Mouse (Mus musculus): ENCODE measurements around the gene Nubp2.

Nubp2 gene

DNA sequence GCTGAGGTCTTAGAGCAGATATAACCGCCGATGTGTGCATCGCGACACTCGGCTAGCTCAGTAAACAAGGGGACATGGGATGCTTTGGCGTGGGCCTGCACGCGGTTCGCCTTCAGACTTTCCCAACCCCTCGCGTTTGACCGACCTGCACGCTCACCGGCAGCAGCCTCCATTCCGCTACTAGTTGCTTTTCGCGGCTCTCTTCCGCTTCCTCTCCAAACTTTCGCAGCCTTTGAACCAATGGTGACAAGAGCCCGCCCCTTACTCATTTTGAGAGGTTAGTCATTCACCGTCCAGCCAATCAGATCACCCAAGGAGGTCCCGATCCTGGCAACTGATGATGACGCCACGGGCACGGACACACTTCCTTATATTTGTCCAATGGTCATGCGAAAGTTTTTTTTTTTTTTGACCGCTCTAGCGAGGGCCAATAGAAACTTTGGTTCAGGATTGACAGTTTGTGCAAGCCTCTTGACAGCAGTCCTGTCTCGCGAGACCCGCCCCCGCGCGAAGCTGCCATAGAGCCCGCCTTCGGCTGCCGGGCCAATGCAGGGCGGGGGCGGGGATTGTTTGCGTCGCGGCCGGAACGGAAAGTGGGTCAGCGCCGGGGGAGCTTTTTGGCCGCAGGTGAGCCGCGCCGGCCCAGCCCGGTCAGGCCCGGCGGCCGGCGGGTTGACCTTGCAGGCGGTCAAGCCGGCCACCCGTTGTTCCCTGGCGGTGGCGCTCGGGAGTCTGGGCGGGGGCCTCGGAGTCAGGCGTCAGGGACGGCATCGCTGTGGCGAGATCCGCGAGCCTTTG, at the start of gene Nubp2, which contains the start of gene Spsb3:
TSS of gene Nubp2 (minus strand) at position 216 of the 798 bp plus-strand sequence.
TSS of gene Spsb3 (plus strand) at position 510 of the 798 bp plus-strand sequence.
- peak; percentile 97 to 99 for DNase-seq (ENCODE audit: low spot score in 2 of 2)

- DNase-seq (ENCODE audit: low spot score in 2 of 2), result no peak
Observed at GRCm38 (mm10) chr17:24935666-24936065, 49.5 kb upstream of the Nubp2 start.

GRCm38 (mm10) chr17:24934926-24935325, 48.8 kb upstream of the Nubp2 start:
- no peak for DNase-seq (ENCODE audit: low spot score in 2 of 2)

DNA sequence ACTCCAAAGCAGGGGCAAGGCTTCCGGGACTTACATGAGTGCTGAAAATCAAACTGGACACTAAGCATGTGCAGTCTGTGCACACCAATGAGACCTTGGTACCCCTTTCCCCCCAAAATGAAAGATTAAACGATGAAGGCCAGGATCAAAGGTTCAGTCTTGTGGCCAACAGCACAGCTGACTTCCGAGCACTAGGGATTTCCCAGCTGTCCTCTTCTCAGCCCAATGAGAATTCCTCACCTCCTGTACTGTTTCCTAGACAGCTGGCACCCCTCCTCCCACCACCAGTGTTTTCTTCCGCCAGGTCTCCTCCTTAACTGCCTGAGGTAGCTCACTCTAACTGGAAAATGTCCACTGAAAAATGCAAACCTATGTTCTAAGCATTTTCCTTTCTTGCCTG, 47.0 kb upstream of the Nubp2 start:
- DNase-seq (ENCODE audit: low spot score in 2 of 2), result no peak

DNA sequence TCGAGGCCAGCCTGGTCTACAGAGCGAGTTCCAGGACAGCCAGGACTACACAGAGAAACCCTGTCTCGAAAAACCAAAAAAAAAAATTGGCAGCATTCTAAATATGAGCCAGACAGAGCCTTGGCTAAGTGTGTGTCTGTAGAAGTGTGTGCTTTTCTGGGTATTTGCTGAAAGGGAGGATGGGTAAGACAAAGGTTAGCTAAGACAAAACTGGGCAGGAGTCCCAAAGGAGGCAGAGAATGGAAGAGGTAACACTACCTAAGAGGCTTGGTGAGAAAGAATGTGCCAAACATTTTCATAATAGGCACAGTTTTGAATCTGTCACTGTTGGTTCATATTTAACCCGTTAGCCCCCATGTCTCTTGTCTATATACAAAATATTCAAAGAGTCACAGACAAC, 46.3 kb upstream of the Nubp2 start:
- DNase-seq (ENCODE audit: low spot score in 2 of 2), result no peak

DNA sequence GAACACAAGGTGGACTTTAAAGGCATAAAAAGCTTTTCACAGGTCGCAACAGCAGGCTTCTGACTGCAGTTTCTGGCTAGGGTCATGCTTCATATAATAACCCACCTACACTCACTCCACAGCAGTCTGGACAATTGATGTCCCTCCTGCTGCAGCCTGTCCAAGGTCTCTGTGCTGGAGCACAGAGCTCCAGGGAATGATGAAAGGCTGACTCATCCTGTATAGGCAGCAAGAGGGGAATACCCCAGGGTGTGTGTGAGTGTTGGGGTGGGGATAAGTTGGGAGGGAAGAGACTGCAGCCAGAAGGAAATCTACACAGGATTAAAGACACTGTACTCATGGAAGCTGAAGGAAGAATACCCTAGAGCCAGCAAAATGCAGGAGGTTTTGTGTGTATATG, 43.4 kb upstream of the Nubp2 start:
- DNase-seq (ENCODE audit: low spot score in 2 of 2), result no peak

DNA sequence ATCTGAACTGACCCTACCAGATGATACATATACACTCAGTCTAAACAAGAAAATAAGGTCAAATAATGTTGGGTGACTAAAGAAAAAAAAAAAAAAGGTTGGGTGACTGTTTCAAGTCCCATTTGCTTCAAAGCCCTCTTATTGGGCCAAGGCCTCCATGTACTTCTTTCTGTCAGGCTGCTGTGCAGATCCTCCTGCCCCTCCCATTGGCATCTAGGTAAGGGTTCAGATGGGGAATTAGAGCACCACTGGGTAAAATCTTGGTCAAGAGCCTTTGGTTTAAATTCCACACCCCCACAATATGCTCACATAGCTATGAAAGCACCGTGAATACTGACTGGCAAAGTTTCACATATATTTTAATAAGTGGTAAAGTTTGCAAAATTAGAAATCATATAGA, 37.1 kb upstream of the Nubp2 start:
- DNase-seq (ENCODE audit: low spot score in 2 of 2), result no peak

GRCm38 (mm10) chr17:24913984-24914383, 27.8 kb upstream of the Nubp2 start:
- no peak for DNase-seq (ENCODE audit: low spot score in 2 of 2)

GRCm38 (mm10) chr17:24907591-24907990, 21.4 kb upstream of the Nubp2 start:
- DNase-seq (ENCODE audit: low spot score in 2 of 2), result no peak

GRCm38 (mm10) chr17:24903767-24904166, 17.6 kb upstream of the Nubp2 start:
- DNase-seq (ENCODE audit: low spot score in 2 of 2), result no peak

- DNase-seq (ENCODE audit: low spot score in 2 of 2), result no peak
Observed at GRCm38 (mm10) chr17:24902671-24903474, 16.7 kb upstream of the Nubp2 start.

GRCm38 (mm10) chr17:24902124-24902523, 16.0 kb upstream of the Nubp2 start:
- DNase-seq (ENCODE audit: low spot score in 2 of 2), result no peak

- DNase-seq (ENCODE audit: low spot score in 2 of 2), result no peak
Observed at GRCm38 (mm10) chr17:24900014-24900413, 13.9 kb upstream of the Nubp2 start.

DNA sequence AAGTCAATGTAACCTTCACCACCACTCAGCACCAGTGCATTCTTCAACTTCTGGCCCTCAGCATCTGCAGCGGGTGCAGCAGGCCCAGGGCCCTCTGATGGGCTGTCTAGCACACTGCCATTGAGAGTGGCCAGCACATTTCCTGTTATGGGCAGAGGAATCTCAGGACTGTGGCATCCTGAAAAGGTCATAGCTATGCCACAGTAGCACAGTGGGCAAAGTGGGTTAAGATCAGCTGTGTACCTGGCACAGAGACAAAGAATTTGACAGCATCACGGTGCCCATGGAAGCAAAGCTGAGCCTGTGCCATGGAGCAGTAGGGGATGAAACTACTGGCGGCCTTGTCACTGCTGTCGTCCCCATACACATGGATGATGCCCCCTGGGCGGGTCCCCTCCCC, 13.0 kb upstream of the Nubp2 start:
- DNase-seq (ENCODE audit: low spot score in 2 of 2), result no peak

DNA sequence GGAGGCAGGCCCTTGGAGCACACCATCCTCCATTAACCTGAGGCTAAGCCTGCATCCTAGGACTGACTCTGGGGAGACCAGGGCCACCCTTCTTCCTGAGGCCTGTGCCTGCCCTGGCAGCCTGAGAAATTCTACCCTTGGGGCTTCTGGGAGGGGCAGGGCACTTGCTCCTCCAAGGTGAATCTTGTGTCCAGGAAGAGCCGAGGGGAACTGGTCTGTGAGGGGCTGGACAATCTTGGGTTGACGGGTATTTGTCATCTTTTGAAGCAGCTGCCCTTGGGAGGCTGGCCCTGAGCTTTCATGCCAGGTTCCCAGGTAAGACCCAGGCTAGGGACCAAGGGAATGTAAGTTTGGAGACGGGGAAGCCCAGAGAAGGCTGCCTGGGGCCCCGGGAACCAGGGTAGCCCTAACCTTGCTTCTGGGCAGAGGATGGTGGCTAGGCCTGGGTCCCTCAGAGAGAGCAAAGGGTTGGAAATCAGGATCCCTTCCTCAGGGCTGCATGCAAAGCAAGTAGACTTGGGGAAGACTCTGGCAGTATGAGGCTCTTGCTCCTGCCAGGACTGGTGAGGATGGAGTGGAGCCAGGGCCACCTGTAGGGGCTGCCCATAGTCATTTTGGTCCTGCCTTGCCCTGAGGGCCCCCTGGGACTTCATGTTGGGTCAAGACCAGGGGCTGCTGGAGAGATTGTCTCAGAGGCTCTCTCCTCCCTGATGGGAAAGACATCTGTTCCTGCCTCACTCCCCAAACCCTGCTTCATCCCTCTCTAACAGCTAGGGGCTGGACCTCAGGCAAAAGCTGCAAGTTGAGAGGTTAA, 12.1 kb upstream of the Nubp2 start:
- DNase-seq (ENCODE audit: low spot score in 2 of 2), result no peak

GRCm38 (mm10) chr17:24897600-24897999, 11.5 kb upstream of the Nubp2 start:
- DNase-seq (ENCODE audit: low spot score in 2 of 2), result peak in 1 of 2 experiments; percentile 18

GRCm38 (mm10) chr17:24896993-24897269, 10.8 kb upstream of the Nubp2 start:
- DNase-seq (ENCODE audit: low spot score in 2 of 2), result no peak

DNA sequence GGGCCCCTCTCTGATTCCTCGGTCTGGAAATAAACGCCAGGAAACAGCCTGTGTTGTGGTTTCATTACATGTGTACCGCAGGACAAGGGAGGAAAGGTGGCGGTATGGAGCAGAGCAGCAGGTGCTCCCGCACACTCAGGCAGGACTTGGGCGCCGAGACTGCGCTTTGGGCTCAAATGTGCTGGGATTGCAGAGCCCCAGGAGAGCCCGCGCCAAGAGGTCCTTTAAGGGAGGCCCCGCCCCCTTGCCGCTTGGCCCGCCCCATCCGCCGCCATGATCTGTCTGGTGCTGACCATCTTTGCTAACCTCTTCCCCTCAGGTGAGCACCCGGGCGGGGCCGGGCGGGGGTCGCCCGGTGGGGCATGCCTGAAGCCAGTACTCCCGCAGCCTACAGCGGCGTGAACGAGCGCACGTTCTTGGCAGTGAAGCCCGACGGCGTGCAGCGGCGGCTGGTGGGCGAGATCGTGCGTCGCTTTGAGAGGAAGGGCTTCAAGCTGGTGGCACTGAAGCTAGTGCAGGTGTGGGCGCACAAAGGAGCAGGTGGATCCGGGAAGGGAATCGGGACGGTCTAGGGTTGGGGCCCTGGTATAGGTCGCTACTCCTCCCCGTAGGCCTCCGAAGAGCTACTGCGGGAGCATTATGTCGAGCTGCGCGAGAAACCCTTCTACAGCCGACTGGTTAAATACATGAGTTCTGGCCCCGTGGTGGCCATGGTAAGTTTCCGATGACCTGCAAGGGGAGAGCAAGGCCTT, 10.3 kb upstream of the Nubp2 start, which contains the start of gene Nme3:
TSS of gene Nme3 (plus strand) at position 260 of the 752 bp plus-strand sequence.
- DNase-seq (ENCODE audit: low spot score in 2 of 2), result peak in 1 of 2 experiments; percentile 74

DNA sequence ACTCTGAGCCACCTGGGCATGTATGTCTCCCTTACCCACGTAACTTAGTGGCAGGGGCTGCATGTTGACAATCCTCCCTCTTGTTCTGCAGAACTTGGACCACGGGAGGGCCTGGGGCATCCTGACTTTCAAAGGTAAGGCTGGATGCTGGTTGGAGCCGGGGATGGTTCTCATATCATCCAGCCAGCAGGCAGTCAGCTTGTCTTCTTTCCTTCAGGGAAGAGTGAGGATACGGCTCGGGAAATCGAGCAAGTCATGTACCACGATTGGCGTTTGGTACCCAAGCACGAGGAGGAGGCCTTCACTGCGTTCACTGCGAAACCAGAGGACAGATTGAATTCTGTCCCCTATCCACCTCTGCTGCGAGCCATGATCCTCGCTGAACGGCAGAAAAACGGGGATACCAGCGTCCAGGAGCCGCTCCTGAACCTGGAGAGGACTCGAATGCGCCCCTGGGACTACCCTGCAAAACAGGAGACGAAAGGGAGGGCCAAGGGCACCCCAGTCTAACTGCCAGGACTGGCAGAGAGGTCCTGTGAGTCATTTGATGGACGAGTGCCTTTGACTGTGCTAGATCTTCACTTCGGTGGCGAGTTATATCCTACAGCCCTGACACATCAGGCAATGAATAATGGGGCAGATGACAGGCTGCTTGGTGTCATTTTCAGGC, 9.6 kb upstream of the Nubp2 start:
- DNase-seq (ENCODE audit: low spot score in 2 of 2), result no peak

DNA sequence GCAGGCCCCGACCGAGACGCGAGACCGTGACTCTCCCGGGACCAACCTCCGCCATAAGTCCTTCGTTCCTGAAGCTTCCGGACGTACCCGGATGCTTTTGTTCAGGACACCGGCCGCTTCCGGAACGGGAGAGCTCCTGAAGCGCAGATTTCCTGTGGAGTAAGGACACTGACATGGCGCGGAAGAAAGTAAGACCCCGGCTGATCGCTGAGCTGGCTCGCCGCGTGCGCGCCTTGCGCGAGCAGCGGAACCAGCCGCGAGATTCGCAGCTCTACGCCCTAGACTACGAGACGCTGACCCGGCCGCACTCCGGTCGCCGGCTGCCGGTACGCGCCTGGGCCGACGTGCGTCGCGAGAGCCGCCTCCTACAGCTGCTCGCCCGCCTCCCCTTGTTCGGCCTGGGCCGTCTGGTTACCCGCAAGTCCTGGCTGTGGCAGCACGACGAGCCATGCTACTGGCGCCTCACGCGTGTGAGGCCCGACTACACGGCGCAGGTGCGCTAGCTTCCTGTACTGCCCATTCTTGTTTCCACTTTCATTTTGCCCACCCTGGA, 8.9 kb upstream of the Nubp2 start, which contains the start of the genes Eme2 and Mrps34:
TSS of gene Eme2 (minus strand) at position 93 of the 553 bp plus-strand sequence.
TSS of gene Mrps34 (plus strand) at position 122 of the 553 bp plus-strand sequence.
- peak; percentile 76 to 81 for DNase-seq (ENCODE audit: low spot score in 2 of 2)

All from frontal cortex, postnatal 10 days (tissue).